Mouse (Mus musculus) testis, adult 10 weeks (tissue): ENCODE data around the gene Msx1. TPM values are rescaled to one million over a fixed set of nuclear protein-coding genes. Genes with fewer than 3 reads are reported as not detected.

ENCODE experiments used
- polyA plus RNA-seq: library from polyadenylated mRNA; stranded (reverse); fragments of 350-450 nt; fragmentation: Illumina TruSeq; extraction: RNeasy Lipid Tissue Mini Kit (QIAGEN cat#74804); gene quantifications from one replicate; pipeline ENCODE4 v1.2.3, GENCODE M21; 2014; ENCODE audit warnings: low read depth, low replicate concordance

Gene Msx1
- not detected for polyA plus RNA-seq

DNA sequence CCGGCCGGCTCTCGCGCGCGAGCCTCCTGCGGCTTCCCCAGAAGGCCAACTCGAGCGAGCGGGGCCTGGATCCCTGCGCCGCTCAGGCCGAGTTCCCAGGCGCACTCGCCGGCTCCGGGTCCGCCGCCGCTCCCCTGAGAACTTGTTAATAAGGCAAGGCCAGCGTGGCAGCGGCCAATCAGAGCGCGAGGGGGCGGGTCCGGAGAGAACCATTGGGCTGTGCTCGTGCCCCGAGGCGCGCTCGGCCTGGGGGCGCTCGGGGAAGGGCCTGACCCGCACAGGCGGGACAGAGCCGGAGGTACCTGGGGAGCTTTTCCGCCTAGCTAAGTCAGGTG, at the start of gene Msx1:
Gene Msx1, minus strand, starts transcription at position 123 of the 335 bp plus-strand sequence.

Other genes starting within 250 kb of the Msx1 start
- 0.92 TPM for gene Stk32b, start 107.4 kb downstream of the Msx1 start, polyA plus RNA-seq
- gene Cytl1, start 89.1 kb downstream of the Msx1 start, polyA plus RNA-seq = 5.5 TPM
- 53.9 TPM for gene Stx18, start 214.2 kb upstream of the Msx1 start, polyA plus RNA-seq